Mouse (Mus musculus) spleen, adult 2 months (tissue): ENCODE measurements around the gene Myadm. TPM values are rescaled to one million over a fixed set of nuclear protein-coding genes. Genes with fewer than 3 reads are reported as not detected.

Experiments used
- DNase-seq, 2 experiments: peaks; one replicate each; pipeline versions ENCODE4 v3.0.0 to v3.0.0-alpha.2; 2012 to 2021; ENCODE audit warnings: low spot score in 2 of 2, low read depth in 1 of 2
- H3K27ac ChIP-seq: fragments of 200-500 bp; 2 replicates; pipeline ENCODE4 v1.5.1; 2012; ENCODE audit warnings: low read length, inconsistent platforms; ENCODE audit not compliant: insufficient read depth
- H3K27me3 ChIP-seq: fragments of 200-500 bp; 2 replicates; pipeline ENCODE4 v1.6.1; 2012; ENCODE audit warnings: mild to moderate bottlenecking, moderate library complexity, low read length, inconsistent platforms; ENCODE audit not compliant: control insufficient read depth, insufficient read depth
- H3K36me3 ChIP-seq: fragments of 200-500 bp; 2 replicates; pipeline ENCODE4 v1.6.1; 2012; ENCODE audit warnings: mild to moderate bottlenecking, low read length, inconsistent platforms; ENCODE audit not compliant: control insufficient read depth, insufficient read depth
- H3K4me1 ChIP-seq: fragments of 200-500 bp; 2 replicates; pipeline ENCODE4 v1.6.1; 2011; ENCODE audit warnings: inconsistent platforms; ENCODE audit not compliant: control insufficient read depth, insufficient read depth, insufficient read length
- H3K4me3 ChIP-seq: fragments of 200-500 bp; 2 replicates; pipeline ENCODE4 v1.5.1; 2011; ENCODE audit warnings: mild to moderate bottlenecking, inconsistent platforms; ENCODE audit not compliant: insufficient read depth, insufficient read length; ENCODE audit errors: extremely low read depth
- CTCF ChIP-seq: fragments of 200-500 bp; IDR thresholded peaks from 2 replicates; pipeline ENCODE4 v1.5.1; 2011; ENCODE audit warnings: mild to moderate bottlenecking, inconsistent platforms; ENCODE audit not compliant: insufficient read depth, insufficient read length, insufficient replicate concordance; ENCODE audit errors: extremely low read depth
- POLR2A ChIP-seq: fragments of 200-500 bp; IDR thresholded peaks from 2 replicates; pipeline ENCODE4 v1.6.1; 2011; ENCODE audit warnings: low read depth, low read length, inconsistent platforms
- whole genome bisulfite sequencing: fragments of 180-500 bp; shearing (Covaris S2); methylation state at CpG from one replicate; pipeline ENCODE4 v1.1.7; 2018; 5-methylcytosine and 5-hydroxymethylcytosine counted together
- polyA plus RNA-seq: library from polyadenylated mRNA; depleted of rRNA; stranded (reverse); fragments of >200 nt; gene quantifications from 2 replicates; pipeline ENCODE4 v1.2.3, GENCODE M21; 2012

The Myadm gene
- polyA plus RNA-seq, 1 experiment = 126 TPM

- H3K4me3 ChIP-seq = no peak overlapping the region
- no peaks in the 10 kb centered on the region for H3K36me3 ChIP-seq
- TF ChIP-seq POLR2A = no peak
- TF ChIP-seq CTCF = no peak
- H3K27me3 ChIP-seq = no peaks in the 10 kb centered on the region
- H3K27ac ChIP-seq = no peak overlapping the region
- no peak for DNase-seq
- H3K4me1 ChIP-seq = no peaks in the 10 kb centered on the region
- 95% methylated on average over 7 of the region's 7 CpGs for WGBS
Measured at GRCm38 (mm10) chr7:3310233-3310632, 21.4 kb downstream of the Myadm start.

- TF ChIP-seq POLR2A (no peak), CTCF (no peak)
- WGBS = 80% methylated on average over 8 of the region's 8 CpGs
- H3K4me1 ChIP-seq = no peaks in the 10 kb centered on the region
Measured at GRCm38 (mm10) chr7:3313571-3313970, 24.7 kb downstream of the Myadm start.

GRCm38 (mm10) chr7:3314121-3314520 lies 25.2 kb downstream of the Myadm start:
- 71% methylated on average over 5 of the region's 5 CpGs for WGBS
- no peak for DNase-seq
- no peak overlapping the region for H3K4me3 ChIP-seq
- H3K36me3 ChIP-seq = no peaks in the 10 kb centered on the region
- no peak for TF ChIP-seq POLR2A
- no peak for TF ChIP-seq CTCF
- H3K4me1 ChIP-seq = no peaks in the 10 kb centered on the region
- H3K27ac ChIP-seq = no peak overlapping the region
- H3K27me3 ChIP-seq = no peaks in the 10 kb centered on the region

More at GRCm38 (mm10) chr7:3313571-3313970, 24.7 kb downstream of the Myadm start:
- H3K4me3 ChIP-seq = no peak overlapping the region
- DNase-seq = no peak
- no peaks in the 10 kb centered on the region for H3K27me3 ChIP-seq
- H3K36me3 ChIP-seq = no peaks in the 10 kb centered on the region
- H3K27ac ChIP-seq = no peak overlapping the region

- no peak for TF ChIP-seq CTCF
- TF ChIP-seq POLR2A = no peak
- H3K36me3 ChIP-seq = no peaks in the 10 kb centered on the region
- H3K27me3 ChIP-seq = no peaks in the 10 kb centered on the region
- H3K4me1 ChIP-seq = no peaks in the 10 kb centered on the region
- DNase-seq = no peak
- no peak overlapping the region for H3K27ac ChIP-seq
- H3K4me3 ChIP-seq = no peak overlapping the region
- 64% methylated on average over 4 of the region's 4 CpGs for whole genome bisulfite sequencing
Measured at GRCm38 (mm10) chr7:3317704-3318103, 28.8 kb downstream of the Myadm start.

- H3K4me3 ChIP-seq = no peak overlapping the region
- DNase-seq = no peak
- 70% methylated on average over 3 of the region's 3 CpGs for WGBS
Measured at GRCm38 (mm10) chr7:3320856-3321255, 32.0 kb downstream of the Myadm start.

GRCm38 (mm10) chr7:3323826-3324225 lies 34.9 kb downstream of the Myadm start:
- WGBS = 86% methylated on average over 1 of the region's 1 CpGs
- H3K27me3 ChIP-seq = no peaks in the 10 kb centered on the region
- no peak for DNase-seq
- no peaks in the 10 kb centered on the region for H3K36me3 ChIP-seq
- TF ChIP-seq CTCF (no peak), POLR2A (no peak)
- no peak overlapping the region for H3K4me3 ChIP-seq
- H3K27ac ChIP-seq = no peak overlapping the region
- no peaks in the 10 kb centered on the region for H3K4me1 ChIP-seq

More at GRCm38 (mm10) chr7:3320856-3321255, 32.0 kb downstream of the Myadm start:
- Histone ChIP-seq H3K27me3 (no peaks in the 10 kb centered on the region), H3K4me1 (no peaks in the 10 kb centered on the region), H3K27ac (no peak overlapping the region), H3K36me3 (no peaks in the 10 kb centered on the region)
- TF ChIP-seq POLR2A = no peak

GRCm38 (mm10) chr7:3327961-3328360 lies 39.1 kb downstream of the Myadm start:
- WGBS = 64% methylated on average over 4 of the region's 4 CpGs
- no peak for TF ChIP-seq POLR2A
- no peak for TF ChIP-seq CTCF
- H3K4me3 ChIP-seq = no peak overlapping the region
- peaks cover 4% of the 10 kb centered on the region; the same call in 1 of the 2 replicates for H3K27me3 ChIP-seq
- no peak overlapping the region for H3K27ac ChIP-seq
- H3K4me1 ChIP-seq = no peaks in the 10 kb centered on the region
- DNase-seq = no peak
- no peaks in the 10 kb centered on the region for H3K36me3 ChIP-seq

GRCm38 (mm10) chr7:3329776-3330546 lies 41.1 kb downstream of the Myadm start:
- Histone ChIP-seq H3K4me1 (no peaks in the 10 kb centered on the region), H3K4me3 (no peak overlapping the region), H3K27me3 (peaks cover 8% of the 10 kb centered on the region; the same call in 1 of the 2 replicates), H3K27ac (no peak overlapping the region), H3K36me3 (no peaks in the 10 kb centered on the region)
- DNase-seq = peak; percentile 26 to 71
- WGBS = 22% methylated on average over 31 of the region's 31 CpGs
- TF ChIP-seq POLR2A (no peak), CTCF (peak; percentile 85; the same call in 1 of the 2 replicates)
